Mouse (Mus musculus): ENCODE results near the gene Uspl1. TPM values are rescaled to one million over a fixed set of nuclear protein-coding genes. Genes with fewer than 3 reads are reported as not detected.
A peak's percentile ranks its signal among the peaks of the same experiment; 100 is the strongest.

The Uspl1 gene
- polyA plus RNA-seq, 2 experiments, result 8.9 to 18.6 TPM

DNA sequence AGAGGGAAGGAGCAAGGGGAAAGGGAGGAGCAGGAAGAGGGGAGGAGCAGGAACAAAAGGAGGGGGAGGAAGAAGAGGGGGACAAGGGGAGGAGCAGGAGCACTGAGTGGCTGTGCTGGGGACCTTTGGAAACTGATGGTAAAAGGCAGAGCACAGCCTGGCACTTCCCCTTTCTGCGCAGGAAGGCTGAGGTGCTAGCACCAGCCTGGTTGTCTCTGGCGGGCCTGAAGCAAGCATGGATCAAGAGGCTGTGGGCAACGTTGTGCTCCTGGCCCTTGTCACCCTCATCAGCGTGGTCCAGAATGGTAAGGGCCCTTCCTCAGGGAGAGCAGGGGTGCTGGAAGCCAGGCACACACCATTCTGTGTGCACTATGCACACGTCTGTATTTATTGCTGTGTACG lies 80.7 kb downstream of the Uspl1 start:
- TF ChIP-seq CTCF (IDR thresholded peaks at IDR 0.05; ENCODE audit: low read depth) (no peak), EP300 (IDR thresholded peaks at IDR 0.05; ENCODE audit: low read depth) (no peak)
- Histone ChIP-seq H3K36me3 (replicated peaks; ENCODE audit: control insufficient read depth, insufficient read depth, low read depth) (no peaks in the 10 kb centered on the region), H3K9me3 (ENCODE audit: control insufficient read depth, low read length) (no peaks in the 10 kb centered on the region), H3K4me2 (ENCODE audit: low read depth) (no peak overlapping the region), H3K4me1 (replicated peaks; ENCODE audit: control insufficient read depth in 2 of 2, insufficient read depth in 2 of 2, low read length in 1 of 2) (peaks cover 0 to 12% of the 10 kb centered on the region in 2 experiments; a peak in 2 of 4 replicates), H3K4me3 (ENCODE audit: insufficient read depth in 1 of 2, low read depth in 2 of 2, low read length in 2 of 2) (peak overlapping the region; percentile 20 to 49; a peak in 2 of 4 replicates), H3K9ac (replicated peaks) (no peak overlapping the region), H3K27me3 (ENCODE audit: control insufficient read depth, insufficient read depth, low read length) (no peaks in the 10 kb centered on the region; the same call in 1 of the 2 replicates), H3K27ac (no peak overlapping the region)
- WGBS (ENCODE audit: insufficient replicate concordance), result 24% methylated on average over 6 of the region's 6 CpGs
- DNase-seq (ENCODE audit: low read depth in 3 of 3, low spot score in 3 of 3), result no peak
- peak; percentile 52; the same call in 1 of the 2 replicates for ATAC-seq (ENCODE audit: insufficient read depth)

Small RNA genes lying within 50 kb of the gene (microRNA-seq; reads per million reads assigned to microRNA genes)
- gene Gm24105, result not detected

Other genes starting within 250 kb of the Uspl1 start
- not detected in 2 replicates for gene Gm42791, start 189.2 kb upstream of the Uspl1 start, polyA plus RNA-seq (2012; rRNA removed)
- 1.0 TPM in 1 of 2 replicates, not detected in the other for gene Gm42791, start 189.2 kb upstream of the Uspl1 start, polyA plus RNA-seq (2014; fragmentation: Nextera tagmentation; extraction: Ambion mirVana)
- gene Hmgb1, start 139 bp downstream of the Uspl1 start, polyA plus RNA-seq (2012; rRNA removed), result 63.4 and 176 TPM in 2 replicates
- gene Hmgb1, start 139 bp downstream of the Uspl1 start, polyA plus RNA-seq (2014; fragmentation: Nextera tagmentation; extraction: Ambion mirVana), result 553 and 555 TPM in 2 replicates
- gene Alox5ap, start 80.4 kb downstream of the Uspl1 start, polyA plus RNA-seq (2012; rRNA removed), result 17.4 and 26.7 TPM in 2 replicates
- 26.2 and 29.6 TPM in 2 replicates for gene Alox5ap, start 80.4 kb downstream of the Uspl1 start, polyA plus RNA-seq (2014; fragmentation: Nextera tagmentation; extraction: Ambion mirVana)
- 0.13 and 0.18 TPM in 2 replicates for gene Medag, start 227.4 kb downstream of the Uspl1 start, polyA plus RNA-seq (2012; rRNA removed)
- gene Medag, start 227.4 kb downstream of the Uspl1 start, polyA plus RNA-seq (2014; fragmentation: Nextera tagmentation; extraction: Ambion mirVana), result 0.04 and 0.27 TPM in 2 replicates

Measured in liver, embryonic 14.5 days (tissue).